ENCODE assay signal across 21 mouse cellular contexts in genomic region chr11:80283786-80284185, GRCm38 (mm10). TPM values are rescaled to one million over a fixed set of nuclear protein-coding genes. Genes with fewer than 3 reads are reported as not detected.
DNase-seq lines count a peak whose midpoint lies in the region; ATAC-seq lines count a peak whose summit lies in the region.
"Had no signal": no experiment of that assay in that cellular context is flagged by ENCODE, and none has a peak within 500 bp of the region (broad histone marks: within the 10 kb centered on the region; RNA-seq: fewer than 3 reads in every experiment).

No protein-coding gene starts in this region.

- no peak for ATAC-seq in midbrain, embryonic 11.5 days (ENCODE audit: low FRiP score)
- no peak for ATAC-seq in midbrain, embryonic 14.5 days (ENCODE audit: low FRiP score, low TSS enrichment)
- ATAC-seq: activated CD4-positive, CD25-positive, alpha-beta regulatory T cell, adult 4 months; forebrain, embryonic 16.5 days; intestine, postnatal 0 days; Patski had no signal

- no peaks in the 10 kb centered on the region for H3K27me3 ChIP-seq in midbrain, embryonic 11.5 days (ENCODE audit: control insufficient read depth, insufficient read depth, low read length)
- H3K27me3 ChIP-seq in midbrain, embryonic 14.5 days (ENCODE audit: control insufficient read depth, insufficient read depth, low read length): no peaks in the 10 kb centered on the region
- 0 out of 2 replicates have a peak, but pooled peaks cover 4% of the 10 kb centered on the region for H3K27me3 ChIP-seq in embryonic facial prominence, embryonic 10.5 days (replicated peaks; ENCODE audit: low read depth, poor library complexity, severe bottlenecking)
- H3K27me3 ChIP-seq: embryonic facial prominence, embryonic 12.5 days; hindbrain, embryonic 15.5 days; Patski had no signal

- no peak overlapping the region for H3K4me2 ChIP-seq in midbrain, embryonic 11.5 days
- no peak overlapping the region for H3K4me2 ChIP-seq in midbrain, embryonic 14.5 days (ENCODE audit: low read length)
- H3K4me2 ChIP-seq: embryonic facial prominence, embryonic 12.5 days; hindbrain, embryonic 15.5 days had no signal

- no peak overlapping the region for H3K9ac ChIP-seq in midbrain, embryonic 11.5 days (ENCODE audit: low read length)
- no peak overlapping the region for H3K9ac ChIP-seq in midbrain, embryonic 14.5 days (replicated peaks; ENCODE audit: low read length)
- H3K9ac ChIP-seq: embryonic facial prominence, embryonic 12.5 days; hindbrain, embryonic 15.5 days had no signal

- WGBS in midbrain, embryonic 11.5 days: 90% methylated on average over 3 of the region's 3 CpGs
- 83% methylated on average over 3 of the region's 3 CpGs for WGBS in midbrain, embryonic 14.5 days
- WGBS in embryonic facial prominence, embryonic 10.5 days: 73% methylated on average over 3 of the region's 3 CpGs

- no peak overlapping the region for H3K4me3 ChIP-seq in midbrain, embryonic 11.5 days (ENCODE audit: low read depth, low read length)
- H3K4me3 ChIP-seq in midbrain, embryonic 14.5 days (replicated peaks; ENCODE audit: low read depth, low read length): no peak overlapping the region
- no peak overlapping the region for H3K4me3 ChIP-seq in embryonic facial prominence, embryonic 10.5 days
- H3K4me3 ChIP-seq: embryonic facial prominence, embryonic 12.5 days; hindbrain, embryonic 15.5 days had no signal

- peak; percentile 35 to 43 for DNase-seq in cerebellum, postnatal 10 days
- no peak for DNase-seq in cerebellum, postnatal 4 days (ENCODE audit: low spot score in 2 of 2)
- DNase-seq in kidney, postnatal 14 days: peak; percentile 21
- no peak for DNase-seq in kidney, adult 11 months
- DNase-seq in midbrain, embryonic 11.5 days (ENCODE audit: low spot score, missing footprints): peak; percentile 76
- DNase-seq in midbrain, embryonic 14.5 days: no peak
- peak; percentile 63 for DNase-seq in gastrocnemius, postnatal 14 days
- no peak for DNase-seq in embryonic facial prominence, embryonic 10.5 days (ENCODE audit: low spot score)
- DNase-seq: B cell, adult 2 months; cerebellum, adult 11 months; cerebellum, postnatal 36 days; left cerebral cortex, postnatal 4 days; right cerebral cortex, postnatal 25 days; thymus, postnatal 25 days had no signal

- H3K4me1 ChIP-seq in midbrain, embryonic 11.5 days (ENCODE audit: control insufficient read depth, insufficient read depth, low read length): no peaks in the 10 kb centered on the region
- no peaks in the 10 kb centered on the region for H3K4me1 ChIP-seq in midbrain, embryonic 14.5 days (ENCODE audit: control insufficient read depth, insufficient read depth, low read length)
- peaks cover 9% of the 10 kb centered on the region for H3K4me1 ChIP-seq in embryonic facial prominence, embryonic 10.5 days
- H3K4me1 ChIP-seq: embryonic facial prominence, embryonic 12.5 days; hindbrain, embryonic 15.5 days had no signal

- no peaks in the 10 kb centered on the region for H3K9me3 ChIP-seq in midbrain, embryonic 11.5 days (ENCODE audit: control insufficient read depth, low read length)
- H3K9me3 ChIP-seq in midbrain, embryonic 14.5 days (ENCODE audit: control insufficient read depth, low read length): no peaks in the 10 kb centered on the region
- no peaks in the 10 kb centered on the region for H3K9me3 ChIP-seq in embryonic facial prominence, embryonic 10.5 days
- H3K9me3 ChIP-seq: embryonic facial prominence, embryonic 12.5 days; hindbrain, embryonic 15.5 days had no signal

- H3K36me3 ChIP-seq in midbrain, embryonic 11.5 days (ENCODE audit: control insufficient read depth, insufficient read depth, low read length): no peaks in the 10 kb centered on the region
- H3K36me3 ChIP-seq in midbrain, embryonic 14.5 days (ENCODE audit: control insufficient read depth, insufficient read depth, low read length): no peaks in the 10 kb centered on the region
- H3K36me3 ChIP-seq in embryonic facial prominence, embryonic 10.5 days (replicated peaks): no peaks in the 10 kb centered on the region
- H3K36me3 ChIP-seq: embryonic facial prominence, embryonic 12.5 days; hindbrain, embryonic 15.5 days had no signal

- H3K27ac ChIP-seq in midbrain, embryonic 11.5 days (ENCODE audit: low read depth, low read length): no peak overlapping the region
- no peak overlapping the region for H3K27ac ChIP-seq in midbrain, embryonic 14.5 days (replicated peaks; ENCODE audit: low read depth, low read length)
- no peak overlapping the region for H3K27ac ChIP-seq in embryonic facial prominence, embryonic 10.5 days (replicated peaks)
- H3K27ac ChIP-seq: embryonic facial prominence, embryonic 12.5 days; hindbrain, embryonic 15.5 days; stomach, postnatal 0 days had no signal

- intact Hi-C loops in gastrocnemius, postnatal 14 days (cut with DNase I; ENCODE audit: low total_unique reads): no loop called here

RNA-seq across cellular contexts. Expression of gene Rhbdl3, which starts 16.9 kb away (rescaled TPM):
- 14.9 and 15.2 TPM in 2 replicates for polyA plus RNA-seq in midbrain, embryonic 11.5 days (2014; fragmentation: Nextera tagmentation; extraction: Ambion mirVana)
- 7.3 and 12.2 TPM in 2 replicates for polyA plus RNA-seq in midbrain, embryonic 14.5 days (2014; fragmentation: Nextera tagmentation; extraction: Ambion mirVana)
- 10 to 100 TPM; 10.6 to 11.4 TPM for total RNA-seq in gastrocnemius, postnatal 14 days (2021)
- polyA plus RNA-seq in embryonic facial prominence, embryonic 10.5 days (2016; fragmentation: Nextera tagmentation; extraction: Ambion mirVana): 2.1 and 3.7 TPM in 2 replicates

Comparison
In these comparisons a context has a peak if more than half of its experiments do, and no peak if none do; other contexts are left out.
1. DNase-seq: peak in cerebellum, postnatal 10 days (2 of 2), kidney, postnatal 14 days (single experiment), midbrain, embryonic 11.5 days (single experiment) and gastrocnemius, postnatal 14 days (single experiment); none in cerebellum, postnatal 4 days (0 of 2), kidney, adult 11 months (single experiment), midbrain, embryonic 14.5 days (single experiment) and embryonic facial prominence, embryonic 10.5 days (single experiment).